Mouse (Mus musculus) E14TG2a.4 (cell line): Measurements from ENCODE around the gene Bpifa1.

ENCODE experiments used
- CTCF ChIP-seq: conservative IDR thresholded peaks from 2 replicates; pipeline ENCODE4 v1.5.1; 2014; ENCODE audit warnings: low read length
- NANOG ChIP-seq: IDR thresholded peaks from 2 replicates; pipeline ENCODE4 v1.6.1; 2014; ENCODE audit warnings: borderline replicate concordance, low read length, mixed read lengths
- POU5F1 ChIP-seq: IDR thresholded peaks from 2 replicates; pipeline ENCODE4 v1.6.1; 2014; ENCODE audit warnings: low read length, borderline replicate concordance

- TF ChIP-seq CTCF (peak; percentile 76), POU5F1 (no peak), NANOG (no peak)
These were observed 44.9 kb upstream of the Bpifa1 start for GRCm38 (mm10) chr2:154097734-154098133.
